Mouse (Mus musculus) B cell, adult 62 days (primary cell): ENCODE data around the gene Gm2310. TPM values are rescaled to one million over a fixed set of nuclear protein-coding genes. Genes with fewer than 3 reads are reported as not detected.

Experiments
- total RNA-seq: library from RNA; stranded (reverse); gene quantifications from 4 replicates; pipeline ENCODE4 v1.2.4, GENCODE M21; 2023

Gene Gm2310
- total RNA-seq: not detected in 4 replicates

DNA sequence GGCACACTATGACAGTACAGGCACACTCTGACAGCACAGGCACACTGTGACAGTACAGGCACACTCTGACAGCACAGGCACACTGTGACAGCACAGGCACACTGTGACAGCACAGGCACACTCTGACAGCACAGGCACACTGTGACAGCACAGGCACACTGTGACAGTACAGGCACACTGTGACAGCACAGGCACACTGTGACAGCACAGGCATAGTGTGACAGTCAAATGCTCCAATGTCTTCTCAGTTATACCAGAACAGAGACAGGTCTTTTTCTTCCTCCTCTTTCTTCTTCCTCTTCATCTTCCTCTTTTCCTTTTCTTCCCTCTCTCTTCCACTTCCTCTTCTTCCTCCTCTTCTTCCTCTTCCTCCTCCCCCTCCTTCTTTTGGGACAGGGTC, at the start of gene Gm2310:
TSS of gene Gm2310 (minus strand) at position 101 of the 400 bp plus-strand sequence.

Other genes with a start within 250 kb of the Gm2310 start
- 102 to 105 TPM (median 104 TPM) in 4 replicates for gene Nipbl, start 75.5 kb downstream of the Gm2310 start, total RNA-seq
- gene Slc1a3, start 190.8 kb upstream of the Gm2310 start, total RNA-seq: 0.18 to 0.32 TPM in 2 of 4 replicates, not detected in the others